Mouse (Mus musculus): ENCODE results near the gene Htr2b. TPM values are rescaled to one million over a fixed set of nuclear protein-coding genes. Genes with fewer than 3 reads are reported as not detected.

Gene Htr2b
- 0.70 and 1.1 TPM in 2 replicates for polyA plus RNA-seq (2015; fragmentation: Nextera tagmentation; extraction: Ambion mirVana)

DNA sequence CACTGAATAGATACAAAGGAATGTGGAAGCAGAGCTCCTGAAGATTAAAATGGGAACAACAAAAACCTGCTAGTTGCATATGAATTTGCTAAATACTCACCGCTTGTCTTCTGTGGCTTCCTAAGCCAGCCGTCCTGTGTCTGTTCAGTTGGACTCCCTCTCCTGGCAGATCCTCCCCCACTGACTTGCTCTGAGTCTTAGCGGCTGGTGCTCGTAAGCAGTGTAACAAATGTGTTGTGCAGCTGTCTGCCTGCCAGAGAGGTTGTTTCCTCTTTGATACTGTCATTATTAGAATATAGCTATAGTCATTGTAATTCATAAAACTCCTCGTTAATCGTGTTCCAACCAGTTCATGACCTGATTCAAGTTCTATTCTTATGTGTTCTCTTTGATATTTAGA lies at the start of gene Htr2b:
TSS of gene Htr2b (minus strand) at position 192 of the 400 bp plus-strand sequence.

DNA sequence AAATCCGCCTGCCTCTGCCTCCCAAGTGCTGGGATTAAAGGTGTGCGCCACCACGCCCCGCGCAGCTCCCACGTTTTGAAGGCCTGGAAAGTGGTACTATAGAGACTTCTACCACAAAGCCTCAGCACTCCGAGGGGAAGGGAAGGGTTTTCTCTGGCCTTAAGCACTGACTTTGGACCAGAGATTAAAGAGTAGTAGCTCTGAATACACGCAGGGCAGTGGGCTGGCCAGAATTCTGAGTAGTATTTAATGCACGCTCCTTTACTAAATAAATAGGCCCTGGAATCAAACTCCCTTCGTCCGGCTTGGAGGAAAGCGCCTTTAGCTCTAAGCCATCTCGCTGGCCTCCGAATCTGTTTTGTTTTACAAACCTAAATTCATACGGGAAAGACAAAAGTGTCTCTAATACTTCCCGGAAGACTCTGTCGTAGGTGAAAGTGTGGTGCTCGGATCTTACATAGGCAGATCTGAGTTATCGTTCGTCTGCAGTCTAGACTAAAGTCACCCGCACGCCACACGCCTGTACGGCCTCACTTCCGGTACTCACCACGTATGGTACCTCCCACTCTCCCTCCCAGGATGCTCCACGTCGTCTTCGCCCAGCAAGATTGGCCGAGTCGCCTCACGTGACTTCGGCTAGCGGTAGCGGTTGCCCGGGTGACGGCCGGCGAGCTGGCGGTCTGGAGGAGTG lies 42.5 kb upstream of the Htr2b start, which contains the start of gene Armc9:
TSS of gene Armc9 (plus strand) at position 648 of the 691 bp plus-strand sequence.

DNA sequence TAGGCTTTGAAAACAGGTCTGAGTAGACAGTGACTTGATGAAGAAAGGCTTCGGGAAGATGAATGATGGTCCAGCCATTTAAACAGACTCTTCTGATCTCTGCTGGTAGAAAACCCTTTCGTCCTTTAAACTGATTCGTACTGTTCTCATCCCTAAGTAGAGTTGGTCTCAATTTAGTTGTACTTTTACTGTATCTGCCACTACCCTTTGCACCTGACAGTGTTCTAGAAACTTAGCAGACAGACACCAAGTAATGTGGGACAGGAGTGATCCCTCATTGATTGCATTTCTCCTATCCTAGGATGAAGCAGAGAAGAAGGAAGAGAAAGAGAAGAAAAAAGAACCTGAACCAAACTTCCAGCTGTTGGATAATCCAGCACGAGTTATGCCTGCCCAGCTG lies 21.6 kb upstream of the Htr2b start, which contains the start of gene Gm21972:
TSS of gene Gm21972 (plus strand) at position 301 of the 400 bp plus-strand sequence.

DNA sequence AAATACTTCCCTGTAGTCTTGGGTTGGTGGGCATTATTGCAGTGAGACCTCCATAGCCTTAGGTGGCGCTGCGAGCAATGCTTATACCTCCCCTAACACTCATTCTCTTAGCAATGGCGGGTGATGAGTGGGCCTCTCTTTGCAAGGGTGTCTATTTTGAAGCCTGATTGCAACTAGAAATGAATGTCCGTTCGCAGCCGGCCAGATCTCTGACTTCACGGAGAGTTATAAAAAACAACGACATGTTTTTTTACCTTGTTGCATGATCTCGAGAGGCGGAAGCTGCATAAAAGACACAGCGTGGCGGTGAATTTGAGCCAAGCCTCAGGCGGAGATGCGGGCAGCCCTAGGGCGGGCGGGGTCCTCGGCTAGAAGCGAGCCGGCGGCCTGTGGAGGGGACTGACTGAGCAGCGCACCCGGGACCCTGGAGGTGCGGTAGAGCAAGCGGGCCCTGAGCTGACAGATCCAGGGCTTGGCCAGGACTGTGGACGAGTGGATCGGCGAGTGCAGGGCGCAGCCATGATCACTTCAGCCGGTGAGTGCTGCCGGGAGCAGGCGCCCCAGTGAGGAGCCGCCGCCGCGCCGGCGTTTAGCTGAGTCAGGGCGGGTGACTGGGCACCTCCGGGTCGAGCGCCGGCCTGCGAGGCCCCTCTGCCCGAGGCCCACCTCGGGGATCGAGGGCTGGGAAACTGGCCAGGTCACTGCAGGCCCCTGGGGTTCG lies 47.3 kb downstream of the Htr2b start, which contains the start of gene Psmd1:
TSS of gene Psmd1 (plus strand) at position 117 of the 721 bp plus-strand sequence.

Other genes with a start within 250 kb of the Htr2b start
- 125 and 138 TPM in 2 replicates for gene Itm2c, start 217.7 kb downstream of the Htr2b start, polyA plus RNA-seq (2015; fragmentation: Nextera tagmentation; extraction: Ambion mirVana)
- 0.20 TPM in 1 of 2 replicates, not detected in the other for gene 4933407L21Rik, start 183.5 kb downstream of the Htr2b start, polyA plus RNA-seq (2015; fragmentation: Nextera tagmentation; extraction: Ambion mirVana)
- 0.06 and 0.11 TPM in 2 replicates for gene Gpr55, start 151.0 kb downstream of the Htr2b start, polyA plus RNA-seq (2015; fragmentation: Nextera tagmentation; extraction: Ambion mirVana)
- gene Spata3, start 95.2 kb downstream of the Htr2b start, polyA plus RNA-seq (2015; fragmentation: Nextera tagmentation; extraction: Ambion mirVana), result not detected in 2 replicates
- 0.15 and 0.23 TPM in 2 replicates for gene 2810459M11Rik, start 66.1 kb downstream of the Htr2b start, polyA plus RNA-seq (2015; fragmentation: Nextera tagmentation; extraction: Ambion mirVana)
- 99.1 and 101 TPM in 2 replicates for gene Psmd1, start 47.6 kb downstream of the Htr2b start, polyA plus RNA-seq (2015; fragmentation: Nextera tagmentation; extraction: Ambion mirVana)
- gene Gm21972, start 21.7 kb upstream of the Htr2b start, polyA plus RNA-seq (2015; fragmentation: Nextera tagmentation; extraction: Ambion mirVana), result 0.30 TPM in 1 of 2 replicates, not detected in the other
- 10.1 TPM in 2 replicates for gene Armc9, start 42.8 kb upstream of the Htr2b start, polyA plus RNA-seq (2015; fragmentation: Nextera tagmentation; extraction: Ambion mirVana)
- 2.7 and 2.8 TPM in 2 replicates for gene B3gnt7, start 190.9 kb upstream of the Htr2b start, polyA plus RNA-seq (2015; fragmentation: Nextera tagmentation; extraction: Ambion mirVana)
- 206 and 253 TPM in 2 replicates for gene Ncl, start 247.4 kb upstream of the Htr2b start, polyA plus RNA-seq (2015; fragmentation: Nextera tagmentation; extraction: Ambion mirVana)

Measured in urinary bladder, postnatal 0 days (tissue).